Mouse (Mus musculus) heart, embryonic 16.5 days (tissue): Measurements from ENCODE around the gene Fkbp5. TPM values are rescaled to one million over a fixed set of nuclear protein-coding genes. Genes with fewer than 3 reads are reported as not detected.
"Not testable (repeated sequence)": the region's sequence is repeated elsewhere in the genome, so short reads cannot be mapped to it uniquely, and the experiment has no call there.

Experiments
- ATAC-seq: fragments of 200-750 bp; cut with Nextera tagmentation; replicated peaks from 2 replicates; pipeline ENCODE4 v1.8.0; 2017; ENCODE audit warnings: moderate number of reproducible peaks; ENCODE audit not compliant: insufficient read depth, low FRiP score; ENCODE audit errors: extremely low read depth
- H3K27ac ChIP-seq: fragments of 300-500 bp; sonication (generic); 2 replicates; pipeline ENCODE4 v1.5.1; 2014; ENCODE audit warnings: mild to moderate bottlenecking, low read length, control low read depth, moderate library complexity
- H3K27me3 ChIP-seq: fragments of 300-500 bp; sonication (generic); 2 replicates; pipeline ENCODE4 v1.6.1; 2014; ENCODE audit warnings: low read length, mixed read lengths; ENCODE audit not compliant: control insufficient read depth, insufficient read depth
- H3K36me3 ChIP-seq: fragments of 300-500 bp; sonication (generic); 2 replicates; pipeline ENCODE4 v1.6.1; 2014; ENCODE audit not compliant: control insufficient read depth, insufficient read depth
- H3K4me1 ChIP-seq: fragments of 300-500 bp; sonication (generic); 2 replicates; pipeline ENCODE4 v1.6.1; 2014; ENCODE audit warnings: low read length, mixed read lengths; ENCODE audit not compliant: control insufficient read depth, insufficient read depth
- H3K4me2 ChIP-seq: fragments of 300-500 bp; sonication (generic); 2 replicates; pipeline ENCODE4 v1.6.1; 2014; ENCODE audit warnings: low read depth, mild to moderate bottlenecking, control low read depth, low read length
- H3K4me3 ChIP-seq: fragments of 300-500 bp; sonication (generic); 2 replicates; pipeline ENCODE4 v1.5.1; 2014; ENCODE audit warnings: mild to moderate bottlenecking, control low read depth, low read length
- H3K9ac ChIP-seq: fragments of 300-500 bp; sonication (generic); 2 replicates; pipeline ENCODE4 v1.6.1; 2014; ENCODE audit warnings: low read length, control low read depth
- H3K9me3 ChIP-seq: fragments of 300-500 bp; sonication (generic); replicated peaks from 2 replicates; pipeline ENCODE4 v1.6.1; 2016; ENCODE audit warnings: low read length; ENCODE audit not compliant: control insufficient read depth
- WGBS: fragments of 180-500 bp; shearing (Covaris S2); extraction: QIAGEN DNeasy Blood & Tissue Kit; methylation state at CpG from one replicate; pipeline ENCODE4 v1.1.7; 2014; 5-methylcytosine and 5-hydroxymethylcytosine counted together
- polyA plus RNA-seq: library from polyadenylated mRNA; unstranded; fragments of >200 nt; fragmentation: Nextera tagmentation; extraction: Ambion mirVana; gene quantifications from 2 replicates; pipeline ENCODE4 v1.2.1, GENCODE M21; 2015

Fkbp5 gene
- polyA plus RNA-seq, 1 experiment from 2014 or later, result 54.5 TPM

GRCm38 (mm10) chr17:28411381-28411960, 105.9 kb downstream of the Fkbp5 start:
- H3K4me3 ChIP-seq, result no peak overlapping the region
- H3K27ac ChIP-seq, result peak overlapping the region; percentile 54; the same call in 1 of the 2 replicates
- WGBS, result 73% methylated on average over 10 of the region's 10 CpGs
- H3K4me1 ChIP-seq, result peaks cover 2% of the 10 kb centered on the region; the same call in 1 of the 2 replicates
- H3K9me3 ChIP-seq, result no peaks in the 10 kb centered on the region
- no peak overlapping the region for H3K4me2 ChIP-seq
- 0 out of 2 replicates have a peak, but pooled peaks cover 10% of the 10 kb centered on the region for H3K36me3 ChIP-seq
- no peak for ATAC-seq
- no peaks in the 10 kb centered on the region for H3K27me3 ChIP-seq
- H3K9ac ChIP-seq, result no peak overlapping the region

GRCm38 (mm10) chr17:28410731-28411130, 106.6 kb downstream of the Fkbp5 start:
- peaks cover 14% of the 10 kb centered on the region for H3K36me3 ChIP-seq
- peaks cover 2% of the 10 kb centered on the region; the same call in 1 of the 2 replicates for H3K4me1 ChIP-seq
- ATAC-seq, result no peak
- H3K27ac ChIP-seq, result no peak overlapping the region
- H3K9me3 ChIP-seq, result no peaks in the 10 kb centered on the region
- no peak overlapping the region for H3K4me2 ChIP-seq
- WGBS, result 89% methylated on average over 4 of the region's 4 CpGs
- no peaks in the 10 kb centered on the region for H3K27me3 ChIP-seq
- H3K9ac ChIP-seq, result no peak overlapping the region
- no peak overlapping the region for H3K4me3 ChIP-seq

GRCm38 (mm10) chr17:28408251-28408918, 108.9 kb downstream of the Fkbp5 start:
- Histone ChIP-seq H3K9me3 (no peaks in the 10 kb centered on the region; the same call in 1 of the 2 replicates), H3K27ac (no peak overlapping the region), H3K4me2 (no peak overlapping the region), H3K4me3 (no peak overlapping the region), H3K27me3 (no peaks in the 10 kb centered on the region), H3K4me1 (peaks cover 2% of the 10 kb centered on the region; the same call in 1 of the 2 replicates), H3K9ac (no peak overlapping the region), H3K36me3 (peaks cover 19% of the 10 kb centered on the region)
- ATAC-seq, result no peak
- WGBS, result 76% methylated on average over 5 of the region's 5 CpGs

GRCm38 (mm10) chr17:28407418-28408250, 109.7 kb downstream of the Fkbp5 start:
- no peaks in the 10 kb centered on the region for H3K27me3 ChIP-seq
- 36% methylated on average over 15 of the region's 15 CpGs for WGBS
- H3K27ac ChIP-seq, result no peak overlapping the region

GRCm38 (mm10) chr17:28406471-28406870, 110.9 kb downstream of the Fkbp5 start:
- Histone ChIP-seq H3K4me2 (no peak overlapping the region), H3K27me3 (no peaks in the 10 kb centered on the region), H3K27ac (no peak overlapping the region), H3K36me3 (peaks cover 16% of the 10 kb centered on the region), H3K9ac (no peak overlapping the region), H3K4me3 (no peak overlapping the region), H3K4me1 (no peaks in the 10 kb centered on the region), H3K9me3 (no peaks in the 10 kb centered on the region; the same call in 1 of the 2 replicates)
- ATAC-seq, result no peak
- WGBS, result 90% methylated on average over 7 of the region's 7 CpGs

More at GRCm38 (mm10) chr17:28407418-28408250, 109.7 kb downstream of the Fkbp5 start:
- no peak overlapping the region for H3K4me2 ChIP-seq
- no peaks in the 10 kb centered on the region; the same call in 1 of the 2 replicates for H3K9me3 ChIP-seq
- no peak overlapping the region for H3K4me3 ChIP-seq
- H3K36me3 ChIP-seq, result peaks cover 16% of the 10 kb centered on the region
- ATAC-seq, result peak; percentile 81
- H3K4me1 ChIP-seq, result peaks cover 2% of the 10 kb centered on the region; the same call in 1 of the 2 replicates
- H3K9ac ChIP-seq, result no peak overlapping the region

GRCm38 (mm10) chr17:28404745-28405144, 112.6 kb downstream of the Fkbp5 start:
- H3K27ac ChIP-seq, H3K9me3 ChIP-seq, H3K27me3 ChIP-seq, H3K4me2 ChIP-seq, H3K9ac ChIP-seq, ATAC-seq, H3K4me1 ChIP-seq, H3K4me3 ChIP-seq: not testable (repeated sequence)
- WGBS, result 95% methylated on average over 2 of the region's 2 CpGs
- peaks cover 22% of the 10 kb centered on the region for H3K36me3 ChIP-seq

- no peak overlapping the region for H3K9ac ChIP-seq
- H3K27ac ChIP-seq, result no peak overlapping the region
- no peak overlapping the region for H3K4me2 ChIP-seq
- ATAC-seq, result no peak
- peaks cover 25% of the 10 kb centered on the region for H3K36me3 ChIP-seq
- no peaks in the 10 kb centered on the region for H3K27me3 ChIP-seq
- WGBS, result 97% methylated on average over 11 of the region's 11 CpGs
- no peaks in the 10 kb centered on the region; the same call in 1 of the 2 replicates for H3K9me3 ChIP-seq
- H3K4me1 ChIP-seq, result no peaks in the 10 kb centered on the region
- no peak overlapping the region for H3K4me3 ChIP-seq
Measured at GRCm38 (mm10) chr17:28404301-28404700, 113.0 kb downstream of the Fkbp5 start.

GRCm38 (mm10) chr17:28394994-28395393, 122.3 kb downstream of the Fkbp5 start:
- H3K9ac ChIP-seq, result no peak overlapping the region
- 61% methylated on average over 7 of the region's 7 CpGs for WGBS

More at GRCm38 (mm10) chr17:28394994-28395393, 122.3 kb downstream of the Fkbp5 start:
- Histone ChIP-seq H3K4me3 (no peak overlapping the region), H3K9me3 (no peaks in the 10 kb centered on the region), H3K4me1 (no peaks in the 10 kb centered on the region), H3K27me3 (no peaks in the 10 kb centered on the region), H3K36me3 (peaks cover 12% of the 10 kb centered on the region), H3K4me2 (no peak overlapping the region), H3K27ac (no peak overlapping the region)
- ATAC-seq, result no peak
